Mouse (Mus musculus): Measurements from ENCODE around the gene Echdc1.

Gene Echdc1

GRCm38 (mm10) chr10:29313064-29313638, at the start of gene Echdc1:
TSS of gene Echdc1 (plus strand) at chr10:29313166.
- DNase-seq (ENCODE audit: low read depth), result peak; percentile 92

GRCm38 (mm10) chr10:29281736-29282135, 31.2 kb upstream of the Echdc1 start:
- no peak for DNase-seq (ENCODE audit: low read depth)

- no peak for DNase-seq (ENCODE audit: low read depth)
Measured at GRCm38 (mm10) chr10:29285757-29286156, 27.2 kb upstream of the Echdc1 start.

- DNase-seq (ENCODE audit: low read depth), result no peak
Measured at GRCm38 (mm10) chr10:29302230-29302629, 10.7 kb upstream of the Echdc1 start.

DNA sequence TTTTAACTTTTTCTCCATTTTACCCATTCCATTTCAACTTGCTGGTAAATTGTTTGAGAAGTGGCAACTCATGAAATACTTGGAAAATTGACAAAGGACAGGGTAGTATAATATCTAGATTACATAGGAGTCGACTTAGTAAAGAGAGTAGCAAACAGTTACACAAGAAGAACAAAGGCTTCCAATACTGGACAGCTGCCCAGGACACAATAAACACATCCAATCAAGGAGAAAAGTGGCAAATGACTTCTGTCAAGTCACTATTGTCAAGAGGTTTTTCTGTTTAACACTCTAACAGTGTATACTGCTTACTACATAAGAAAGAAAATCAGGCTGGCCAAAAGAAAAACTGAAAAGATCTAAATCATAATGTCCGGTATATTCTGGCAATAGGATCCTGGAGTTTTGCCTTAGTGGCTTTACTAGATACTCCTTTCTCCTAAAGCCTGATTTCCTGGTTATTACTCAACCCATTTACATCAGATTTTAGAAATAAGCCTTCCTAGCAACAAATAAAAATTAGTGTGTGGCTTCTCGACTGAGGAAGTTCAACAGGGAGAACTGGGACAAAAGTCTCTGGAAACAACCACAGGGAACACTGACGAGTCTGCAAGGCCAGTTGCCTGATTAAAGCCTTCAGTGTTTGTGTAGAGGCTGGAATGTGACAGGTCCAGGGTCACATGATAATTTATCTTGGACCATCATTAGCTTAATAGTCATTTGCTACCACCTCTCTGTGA, 1.3 kb upstream of the Echdc1 start:
- peak; percentile 8 for DNase-seq (ENCODE audit: low read depth)

- peak; percentile 45 for DNase-seq (ENCODE audit: low read depth)
Measured at GRCm38 (mm10) chr10:29313905-29314304, 939 bp downstream of the Echdc1 start.

GRCm38 (mm10) chr10:29324817-29325216, 11.9 kb downstream of the Echdc1 start:
- DNase-seq (ENCODE audit: low read depth), result no peak

GRCm38 (mm10) chr10:29333836-29334235, 20.9 kb downstream of the Echdc1 start:
- no peak for DNase-seq (ENCODE audit: low read depth)

DNA sequence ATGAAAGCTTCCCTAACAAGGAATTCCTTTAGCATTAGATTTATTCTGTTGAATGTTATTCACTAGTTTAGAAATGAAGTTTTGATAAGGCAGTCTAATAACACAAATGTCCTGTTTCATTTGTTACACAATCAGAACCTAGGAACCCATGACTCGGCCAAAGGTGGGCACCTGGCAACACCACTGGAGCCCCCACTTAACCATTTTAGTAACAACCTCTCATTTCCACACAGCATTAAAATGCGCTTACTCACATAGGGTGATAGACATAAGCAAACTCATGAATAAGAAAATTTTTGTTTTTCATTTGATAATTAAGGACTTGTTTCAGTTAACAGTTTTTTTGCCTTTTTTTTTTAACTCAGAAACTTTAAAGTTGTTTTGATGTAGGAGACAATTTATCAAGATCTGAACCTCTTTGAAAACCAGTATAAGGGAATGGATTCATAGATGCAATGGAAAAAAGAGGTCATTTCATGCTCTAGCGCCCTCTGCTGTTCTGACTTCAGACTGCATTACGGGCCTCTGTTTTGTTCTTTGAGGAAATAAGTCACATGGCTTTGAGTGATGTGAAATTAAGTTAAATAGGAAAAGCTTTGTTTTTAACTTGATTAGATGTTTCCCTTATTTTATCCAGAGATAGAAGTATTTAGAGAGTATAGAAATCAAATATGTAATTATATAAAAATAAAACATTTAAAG, 25.5 kb downstream of the Echdc1 start:
- peak; percentile 91 for DNase-seq (ENCODE audit: low read depth)

GRCm38 (mm10) chr10:29344232-29344631, 31.3 kb downstream of the Echdc1 start:
- DNase-seq (ENCODE audit: low read depth), result no peak

- no peak for DNase-seq (ENCODE audit: low read depth)
Measured at GRCm38 (mm10) chr10:29346638-29347037, 33.7 kb downstream of the Echdc1 start.

DNA sequence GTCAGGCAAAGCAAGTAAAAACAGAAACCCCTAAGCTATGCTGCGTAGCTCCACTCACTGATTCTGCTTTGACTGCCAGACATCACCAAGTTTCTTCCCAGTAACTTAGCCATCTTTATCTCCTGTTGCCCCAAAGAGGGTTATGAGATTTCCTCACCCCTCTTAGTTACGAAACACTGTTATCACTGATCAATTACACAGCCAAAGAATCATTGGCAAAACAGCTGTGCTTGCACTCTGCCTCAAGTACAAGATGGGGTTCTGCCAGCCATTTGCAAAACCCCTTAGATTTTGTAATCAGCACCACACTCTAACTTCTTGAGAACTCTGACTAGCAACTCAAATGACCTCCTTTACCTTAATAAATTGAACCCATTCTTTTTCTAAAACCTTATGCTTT, 38.5 kb downstream of the Echdc1 start:
- DNase-seq (ENCODE audit: low read depth), result no peak

DNA sequence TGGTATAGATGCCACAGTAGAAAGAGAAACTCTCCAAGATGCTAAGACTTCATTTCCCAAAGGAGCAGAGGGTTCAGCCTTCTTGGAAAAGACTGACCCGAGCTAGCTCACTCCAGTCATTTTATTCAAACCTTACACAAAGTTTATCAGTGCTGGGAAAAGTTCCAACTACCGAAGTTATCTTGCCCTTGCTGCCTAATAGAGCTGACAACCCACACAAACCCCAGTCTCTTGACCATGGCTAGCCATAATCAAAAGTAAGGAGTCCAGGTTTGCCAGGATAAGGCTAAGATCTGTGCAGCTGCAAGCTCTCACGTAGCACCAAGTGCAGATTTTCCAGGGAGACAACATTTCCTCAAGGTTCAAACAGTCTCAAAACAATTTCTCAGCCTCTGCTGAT, 39.6 kb downstream of the Echdc1 start:
- no peak for DNase-seq (ENCODE audit: low read depth)

GRCm38 (mm10) chr10:29354183-29354582, 41.2 kb downstream of the Echdc1 start:
- no peak for DNase-seq (ENCODE audit: low read depth)

DNA sequence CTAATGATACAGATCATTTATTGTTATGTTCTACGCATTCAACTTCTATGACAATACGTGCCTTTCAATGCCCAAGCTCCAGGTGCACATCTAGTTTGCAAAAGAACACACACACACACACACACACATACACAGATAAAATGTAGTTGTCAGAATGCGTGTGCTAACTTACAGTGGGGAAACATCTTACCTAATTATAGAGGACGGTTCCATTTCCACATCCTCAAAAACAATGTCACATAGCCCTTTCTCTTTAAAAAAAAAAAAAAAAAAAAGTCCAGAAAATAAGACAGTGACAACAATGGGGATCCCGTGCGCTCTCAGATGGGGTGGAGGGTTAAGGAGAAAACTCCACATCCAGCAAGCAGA, 48.1 kb downstream of the Echdc1 start:
- DNase-seq (ENCODE audit: low read depth), result no peak

GRCm38 (mm10) chr10:29361464-29362196, 48.7 kb downstream of the Echdc1 start:
- peak; percentile 87 for DNase-seq (ENCODE audit: low read depth)

- no peak for DNase-seq (ENCODE audit: low read depth)
Measured at GRCm38 (mm10) chr10:29362197-29362900, 49.4 kb downstream of the Echdc1 start, which contains the start of gene Rnf146. TSS of gene Rnf146 (minus strand) at chr10:29362442.

GRCm38 (mm10) chr10:29374065-29374464, 61.1 kb downstream of the Echdc1 start:
- no peak for DNase-seq (ENCODE audit: low read depth)

DNA sequence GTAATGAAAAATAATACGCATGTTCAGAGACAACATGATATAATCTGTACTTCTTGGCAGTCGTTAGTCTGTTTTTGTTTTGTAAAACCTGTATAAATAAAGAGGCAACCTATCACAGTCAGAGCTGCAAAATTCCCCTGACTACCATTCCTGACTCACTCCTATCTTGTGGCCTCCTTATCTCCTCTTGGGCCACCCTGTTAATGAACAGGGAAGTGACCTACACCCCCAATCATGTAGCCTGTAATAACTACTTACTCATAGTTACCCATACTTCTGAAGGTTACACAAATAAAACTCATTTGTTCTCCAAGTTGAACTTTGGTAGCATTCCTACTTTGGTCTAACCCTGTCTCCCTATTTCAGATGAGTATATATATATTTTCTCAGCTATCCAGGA, 68.6 kb downstream of the Echdc1 start:
- DNase-seq (ENCODE audit: low read depth), result no peak

- DNase-seq (ENCODE audit: low read depth), result peak; percentile 18
Measured at GRCm38 (mm10) chr10:29394890-29395289, 81.9 kb downstream of the Echdc1 start.
